Mouse (Mus musculus) stomach, postnatal 0 days (tissue): ENCODE measurements around the gene Acot3. TPM values are rescaled to one million over a fixed set of nuclear protein-coding genes. Genes with fewer than 3 reads are reported as not detected.
"Not testable (repeated sequence)": the region's sequence is repeated elsewhere in the genome, so short reads cannot be mapped to it uniquely, and the experiment has no call there.

Source experiments
- ATAC-seq: fragments of 200-750 bp; cut with Nextera tagmentation; 2 replicates; pipeline ENCODE4 v1.8.0; 2017; ENCODE audit not compliant: low FRiP score, low TSS enrichment
- DNase-seq: peaks from one replicate; pipeline ENCODE4 v3.0.0-alpha.2; 2016; ENCODE audit warnings: low spot score
- H3K27ac ChIP-seq: fragments of 300-500 bp; sonication (generic); replicated peaks from 2 replicates; pipeline ENCODE4 v1.5.1; 2014; ENCODE audit warnings: mild to moderate bottlenecking, control low read depth
- H3K27me3 ChIP-seq: fragments of 300-500 bp; sonication (generic); 2 replicates; pipeline ENCODE4 v1.6.1; 2014; ENCODE audit warnings: low read length; ENCODE audit not compliant: control insufficient read depth, insufficient read depth
- H3K36me3 ChIP-seq: fragments of 300-500 bp; sonication (generic); 2 replicates; pipeline ENCODE4 v1.6.1; 2014; ENCODE audit warnings: low read length, mixed read lengths; ENCODE audit not compliant: control insufficient read depth, insufficient read depth
- H3K4me1 ChIP-seq: fragments of 300-500 bp; sonication (generic); replicated peaks from 2 replicates; pipeline ENCODE4 v1.6.1; 2014; ENCODE audit warnings: antibody characterized with exemption; ENCODE audit not compliant: control insufficient read depth, insufficient read depth
- H3K4me2 ChIP-seq: fragments of 300-500 bp; sonication (generic); replicated peaks from 2 replicates; pipeline ENCODE4 v1.6.1; 2014; ENCODE audit warnings: low read depth, mild to moderate bottlenecking, control low read depth, moderate library complexity
- H3K4me3 ChIP-seq: fragments of 300-500 bp; sonication (generic); 2 replicates; pipeline ENCODE4 v1.5.1; 2014; ENCODE audit warnings: low read depth, low read length, control low read depth
- H3K9ac ChIP-seq: fragments of 300-500 bp; sonication (generic); 2 replicates; pipeline ENCODE4 v1.6.1; 2014; ENCODE audit warnings: mild to moderate bottlenecking, low read length, control low read depth, mixed read lengths
- H3K9me3 ChIP-seq: fragments of 300-500 bp; sonication (generic); 2 replicates; pipeline ENCODE4 v1.6.1; 2016; ENCODE audit warnings: low read length; ENCODE audit not compliant: control insufficient read depth
- CTCF ChIP-seq: IDR thresholded peaks from 2 replicates; pipeline ENCODE4 v1.5.1; 2016; ENCODE audit warnings: antibody characterized with exemption, low read depth, mild to moderate bottlenecking, moderate library complexity
- EP300 ChIP-seq: optimal IDR thresholded peaks from 2 replicates; pipeline ENCODE3; 2016; ENCODE audit warnings: antibody characterized with exemption
- WGBS: fragments of 180-500 bp; shearing (Covaris S2); extraction: QIAGEN DNeasy Blood & Tissue Kit; methylation state at CpG from one replicate; pipeline ENCODE4 v1.1.7; 2014; 5-methylcytosine and 5-hydroxymethylcytosine counted together
- polyA plus RNA-seq: library from polyadenylated mRNA; unstranded; fragments of >200 nt; fragmentation: Nextera tagmentation; extraction: Ambion mirVana; gene quantifications from 2 replicates; pipeline ENCODE4 v1.2.1, GENCODE M21; 2015

Gene Acot3
- polyA plus RNA-seq, 1 experiment from 2014 or later: 0.30 TPM

DNA sequence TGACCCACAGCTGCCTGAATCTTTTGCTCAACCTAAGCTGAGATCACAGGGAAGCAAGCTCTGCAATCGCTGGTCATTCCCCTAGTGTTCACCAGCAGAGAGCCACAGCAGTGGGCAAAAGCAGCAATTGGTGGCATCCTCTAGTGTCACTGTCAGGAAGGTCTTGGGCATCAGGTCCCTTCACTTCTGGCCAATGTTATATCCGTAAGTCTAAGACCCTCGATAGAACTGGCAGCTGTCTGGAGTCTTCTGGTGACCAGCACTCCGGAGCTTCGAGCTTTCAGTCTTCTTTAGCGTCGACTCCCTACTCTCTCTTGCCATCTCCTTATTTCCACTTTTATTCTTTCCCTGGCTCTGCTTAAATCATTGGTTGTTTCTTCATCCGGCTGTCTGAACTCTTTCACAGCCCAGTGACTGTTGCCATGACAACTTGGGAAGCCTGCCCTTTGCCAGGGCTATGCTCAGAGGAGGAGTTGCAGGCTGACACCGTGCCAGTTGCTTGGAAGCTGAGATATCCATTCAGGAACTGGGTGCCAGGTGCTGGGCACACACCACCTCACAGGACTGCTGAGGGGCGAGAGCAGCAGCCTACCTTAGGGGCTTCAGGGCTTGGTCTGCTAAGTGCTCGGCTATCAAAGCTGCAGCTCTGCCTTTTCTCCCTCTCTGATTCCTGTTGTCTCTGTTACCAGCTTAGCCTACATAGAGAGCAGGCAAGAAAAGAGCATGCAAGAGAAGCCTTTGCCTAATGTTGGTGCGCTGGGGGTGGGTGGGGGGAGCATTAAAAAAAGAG is 40.5 kb upstream of the Acot3 start:
- peak overlapping the region; percentile 12 for H3K4me3 ChIP-seq

DNA sequence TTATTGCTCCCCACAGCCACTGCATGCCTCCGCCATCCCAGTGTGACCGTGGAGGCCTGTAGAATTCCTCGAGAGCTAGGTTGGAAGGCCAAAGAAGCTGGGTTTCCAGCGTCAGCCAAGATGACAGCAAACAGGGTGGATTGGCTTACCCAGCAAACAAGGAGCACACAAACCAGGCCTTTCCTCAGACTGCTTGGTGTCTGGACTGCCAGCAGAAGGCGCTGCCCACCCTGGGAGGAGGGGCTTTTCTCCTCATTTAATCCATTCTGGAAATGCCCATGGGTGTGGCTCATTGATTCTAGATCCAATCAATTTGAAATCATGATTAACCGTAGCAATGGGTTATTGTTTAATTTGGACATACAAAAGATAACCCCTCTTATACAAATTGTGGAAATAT is 38.8 kb upstream of the Acot3 start:
- no peak overlapping the region for H3K27ac ChIP-seq
- H3K4me1 ChIP-seq: no peaks in the 10 kb centered on the region; the same call in 1 of the 2 replicates
- H3K9ac ChIP-seq: no peak overlapping the region
- no peak overlapping the region for H3K4me3 ChIP-seq
- no peaks in the 10 kb centered on the region for H3K9me3 ChIP-seq
- H3K27me3 ChIP-seq: no peaks in the 10 kb centered on the region
- H3K36me3 ChIP-seq: no peaks in the 10 kb centered on the region
- ATAC-seq (no peak), DNase-seq (no peak)
- no peak overlapping the region for H3K4me2 ChIP-seq
- TF ChIP-seq CTCF (peak; percentile 60), EP300 (no peak)
- 61% methylated on average over 6 of the region's 6 CpGs for WGBS

More for the DNA sequence above, 40.5 kb upstream of the Acot3 start:
- peak overlapping the region; percentile 40 for H3K4me2 ChIP-seq
- H3K9ac ChIP-seq: no peak overlapping the region
- no peak overlapping the region for H3K27ac ChIP-seq
- TF ChIP-seq CTCF (no peak), EP300 (no peak)
- WGBS: 51% methylated on average over 12 of the region's 12 CpGs
- ATAC-seq (no peak), DNase-seq (peak; percentile 69)
- H3K27me3 ChIP-seq: no peaks in the 10 kb centered on the region
- no peaks in the 10 kb centered on the region for H3K36me3 ChIP-seq
- no peaks in the 10 kb centered on the region for H3K9me3 ChIP-seq
- H3K4me1 ChIP-seq: no peaks in the 10 kb centered on the region; the same call in 1 of the 2 replicates

DNA sequence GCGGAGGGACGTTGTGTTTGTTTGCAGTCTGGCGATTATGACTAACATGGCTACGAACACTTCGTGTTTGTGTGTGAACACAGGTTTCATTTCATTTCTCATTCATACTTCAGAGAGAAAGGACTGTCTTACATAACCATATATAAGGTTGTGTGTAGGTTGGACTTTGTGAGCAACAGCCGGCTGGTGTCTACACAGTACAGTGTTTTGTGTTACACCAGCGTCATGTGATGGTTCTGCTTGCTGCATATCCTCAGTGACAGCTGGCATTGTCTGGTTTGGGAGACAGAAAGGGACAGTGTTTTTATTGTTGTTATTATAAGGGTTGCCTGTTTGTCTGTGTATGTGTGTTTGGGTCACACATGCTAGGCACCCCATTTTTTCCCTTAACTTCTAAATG is 38.2 kb upstream of the Acot3 start:
- Histone ChIP-seq H3K27me3 (no peaks in the 10 kb centered on the region), H3K9me3 (no peaks in the 10 kb centered on the region), H3K4me2 (no peak overlapping the region), H3K36me3 (no peaks in the 10 kb centered on the region), H3K4me3 (no peak overlapping the region), H3K9ac (no peak overlapping the region), H3K27ac (no peak overlapping the region), H3K4me1 (no peaks in the 10 kb centered on the region; the same call in 1 of the 2 replicates)
- DNase-seq (no peak), ATAC-seq (no peak)
- WGBS: 87% methylated on average over 7 of the region's 7 CpGs
- TF ChIP-seq CTCF (no peak), EP300 (no peak)

DNA sequence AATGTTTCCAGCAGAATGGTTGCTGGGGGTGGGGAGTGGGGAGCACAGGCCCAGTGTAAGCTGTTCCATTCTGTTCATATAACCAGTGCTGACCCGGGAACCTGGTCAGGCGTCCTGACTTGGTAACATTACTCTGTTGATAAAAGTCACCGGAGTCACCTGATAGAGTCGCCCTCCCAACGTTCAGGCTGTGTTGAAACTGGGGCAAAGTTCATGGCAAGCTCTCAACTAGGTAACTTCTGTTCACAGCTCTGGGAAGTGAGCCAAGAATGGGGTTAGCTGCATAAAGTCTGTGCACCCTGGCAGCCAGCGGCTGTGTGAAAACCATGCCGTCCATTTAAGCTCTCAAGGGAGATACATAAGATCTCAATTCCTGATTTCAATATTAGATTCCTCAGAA is 31.4 kb upstream of the Acot3 start:
- 16% methylated on average over 7 of the region's 7 CpGs for WGBS
- not testable (repeated sequence) for H3K4me3 ChIP-seq, H3K9ac ChIP-seq, H3K27me3 ChIP-seq, H3K9me3 ChIP-seq, H3K36me3 ChIP-seq, H3K4me1 ChIP-seq, H3K4me2 ChIP-seq, H3K27ac ChIP-seq
- DNase-seq: peak; percentile 88
- peak; percentile 88 for ATAC-seq

DNA sequence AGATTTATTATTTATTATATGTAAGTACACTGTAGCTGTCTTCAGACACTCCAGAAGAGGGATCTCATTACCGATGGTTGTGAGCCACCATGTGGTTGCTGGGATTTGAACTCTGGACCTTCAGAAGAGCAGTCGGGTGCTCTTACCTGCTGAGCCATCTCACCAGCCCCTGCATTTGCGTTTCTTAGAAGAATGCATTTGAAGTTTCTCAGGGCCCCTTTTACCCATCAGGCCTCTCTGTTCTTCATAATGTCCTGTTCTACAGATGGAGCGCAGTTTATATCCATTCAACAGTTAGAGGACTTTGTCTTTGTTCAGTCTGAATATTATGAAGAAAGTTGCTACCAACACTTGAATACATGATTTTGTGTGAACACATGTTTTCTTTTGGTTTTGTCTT is 29.7 kb upstream of the Acot3 start:
- not testable (repeated sequence) for H3K4me2 ChIP-seq, H3K9ac ChIP-seq, H3K27ac ChIP-seq, H3K4me3 ChIP-seq, H3K9me3 ChIP-seq, DNase-seq, H3K36me3 ChIP-seq, H3K4me1 ChIP-seq, H3K27me3 ChIP-seq, ATAC-seq
- 89% methylated on average over 4 of the region's 4 CpGs for WGBS

DNA sequence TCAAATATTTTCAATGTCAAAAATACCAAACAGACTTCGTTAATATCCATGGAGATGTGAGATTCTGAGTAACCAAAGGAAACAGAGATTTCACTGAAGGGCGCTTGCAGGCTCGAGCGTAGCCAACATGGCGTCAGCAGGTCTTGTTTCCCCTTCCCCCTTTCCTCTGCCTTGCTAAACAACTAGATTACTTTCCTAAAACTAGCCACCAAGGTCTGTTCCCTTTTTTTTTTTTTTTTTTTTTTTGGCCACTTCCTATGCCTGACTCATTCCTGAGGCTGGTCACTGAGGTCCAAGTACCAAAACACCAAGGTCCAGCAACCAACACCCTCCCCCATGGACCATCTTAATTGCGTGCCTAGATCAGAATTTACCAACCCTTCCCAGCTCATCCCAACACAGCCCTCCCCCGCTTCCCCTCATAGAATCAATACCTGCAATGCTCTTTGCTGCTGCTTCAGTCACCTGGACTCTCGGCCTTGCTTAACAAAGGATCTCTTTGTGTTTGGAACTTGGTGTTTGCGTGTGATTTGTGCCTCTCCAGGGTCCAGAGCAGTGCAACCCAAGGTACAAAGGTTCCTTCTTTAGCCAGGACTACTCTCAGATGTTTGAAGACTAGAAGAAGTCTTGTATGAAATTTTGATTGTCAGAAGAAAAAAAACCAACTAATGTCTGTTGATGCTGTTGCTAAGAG is 28.7 kb upstream of the Acot3 start:
- WGBS: 72% methylated on average over 9 of the region's 9 CpGs
- TF ChIP-seq CTCF: no peak
- TF ChIP-seq EP300: no peak
- H3K27me3 ChIP-seq: no peaks in the 10 kb centered on the region
- no peaks in the 10 kb centered on the region for H3K36me3 ChIP-seq
- H3K9ac ChIP-seq: no peak overlapping the region
- DNase-seq (peak; percentile 56), ATAC-seq (peak; percentile 62)
- H3K27ac ChIP-seq: no peak overlapping the region
- H3K4me2 ChIP-seq: no peak overlapping the region
- no peak overlapping the region for H3K4me3 ChIP-seq
- no peaks in the 10 kb centered on the region for H3K4me1 ChIP-seq
- H3K9me3 ChIP-seq: no peaks in the 10 kb centered on the region
